Mouse (Mus musculus) c-Kit-positive CD71-positive TER-119-negative erythroid progenitor cells, embryonic 14.5 days (primary cell): ENCODE measurements at regions not wholly inside any gene's neighbourhood (a gene's known extent, or its start where the extent isn't known, plus 50 kb on each side); places are given as distances from the start of the nearest gene placed in this dataset.

ENCODE experiments used
- DNase-seq: peaks from one replicate; pipeline ENCODE4 v3.0.0-alpha.2; 2013; ENCODE audit warnings: low read depth

DNA sequence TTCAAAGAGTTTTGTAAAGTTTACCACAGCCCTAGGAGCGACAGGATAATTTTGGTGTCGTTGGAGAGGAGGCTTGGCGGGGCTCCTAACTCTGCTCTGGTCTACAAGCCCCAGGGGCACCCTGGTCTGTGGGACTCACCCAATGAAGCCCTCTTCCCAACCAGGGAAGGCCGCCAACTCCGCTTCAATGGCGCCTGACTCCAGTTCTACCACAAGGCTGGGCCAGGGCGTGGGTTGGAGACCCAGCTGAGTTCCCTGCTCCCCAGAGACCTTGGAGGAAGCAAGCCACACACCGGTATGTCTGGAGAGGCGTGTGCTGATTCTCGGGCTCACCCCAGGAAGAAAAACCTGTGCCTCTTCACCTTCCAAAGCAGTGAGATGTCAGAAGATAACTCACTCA is 128.9 kb downstream of the Gadd45g start:
- no peak for DNase-seq

GRCm38 (mm10) chr13:51975801-51976601 is 129.5 kb downstream of the Gadd45g start:
- peak; percentile 39 for DNase-seq

DNA sequence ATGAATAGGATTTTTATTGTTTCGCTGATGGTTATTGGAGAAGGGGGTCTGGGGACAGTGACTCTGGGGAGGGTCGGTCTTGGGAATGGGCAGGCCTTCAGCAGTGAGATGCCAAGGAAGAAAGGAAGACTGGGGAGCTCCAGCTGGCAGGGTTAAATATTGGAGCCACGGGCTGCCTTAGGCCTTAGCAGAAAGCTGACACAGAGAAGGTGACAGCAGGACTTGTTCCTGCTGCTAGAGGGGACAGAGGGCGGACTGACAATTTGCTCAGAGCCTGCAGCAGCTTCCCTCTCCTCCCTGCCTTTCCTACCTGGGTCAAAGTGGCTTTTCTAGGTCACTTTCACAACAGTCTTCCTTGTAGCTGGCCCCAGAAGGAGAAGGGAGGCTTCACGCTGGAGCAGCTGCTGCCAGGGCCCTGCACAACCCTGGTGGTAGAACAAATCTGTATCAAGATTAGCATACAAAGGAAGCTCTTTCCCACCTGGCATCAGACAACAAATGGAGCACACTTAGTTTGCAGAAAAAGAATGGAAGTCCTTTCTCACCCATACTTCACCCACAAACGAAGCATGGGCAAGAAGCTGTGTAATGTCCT is 130.2 kb downstream of the Gadd45g start:
- no peak for DNase-seq

DNA sequence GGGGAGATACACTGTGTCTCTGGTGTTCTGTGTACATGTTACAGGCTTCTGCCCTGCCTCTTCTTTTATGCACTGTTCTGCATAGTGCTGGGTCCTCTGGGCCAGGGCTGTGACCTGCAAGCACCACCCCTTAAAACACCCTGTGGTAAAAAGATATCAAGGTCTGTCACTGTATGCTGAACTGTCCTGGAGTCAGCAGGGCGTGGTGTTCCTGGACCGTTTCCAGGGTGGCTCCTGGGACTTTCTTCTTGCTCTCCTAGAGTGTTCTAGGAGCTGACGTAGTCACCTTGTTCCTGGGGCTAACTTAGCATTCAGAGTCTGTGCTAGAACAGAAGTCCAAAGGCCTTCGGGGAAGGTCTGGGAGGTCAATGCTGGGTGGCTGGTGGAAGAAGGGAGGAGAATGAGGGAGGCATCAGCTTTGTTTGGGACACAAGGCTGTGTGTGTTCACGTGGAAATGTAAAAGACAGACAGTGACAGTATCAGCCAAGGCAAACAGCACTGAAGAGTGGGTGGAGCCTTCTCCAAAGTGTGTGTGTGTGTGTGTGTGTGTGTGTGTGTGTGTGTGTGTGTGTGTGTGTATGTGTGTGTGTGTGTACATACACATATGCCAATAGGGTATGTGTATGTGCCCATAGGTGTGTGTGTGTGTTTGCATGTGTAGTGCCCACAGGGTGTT is 133.0 kb downstream of the Gadd45g start:
- peak; percentile 79 for DNase-seq

GRCm38 (mm10) chr13:51980344-51980743 is 133.9 kb downstream of the Gadd45g start:
- no peak for DNase-seq

DNA sequence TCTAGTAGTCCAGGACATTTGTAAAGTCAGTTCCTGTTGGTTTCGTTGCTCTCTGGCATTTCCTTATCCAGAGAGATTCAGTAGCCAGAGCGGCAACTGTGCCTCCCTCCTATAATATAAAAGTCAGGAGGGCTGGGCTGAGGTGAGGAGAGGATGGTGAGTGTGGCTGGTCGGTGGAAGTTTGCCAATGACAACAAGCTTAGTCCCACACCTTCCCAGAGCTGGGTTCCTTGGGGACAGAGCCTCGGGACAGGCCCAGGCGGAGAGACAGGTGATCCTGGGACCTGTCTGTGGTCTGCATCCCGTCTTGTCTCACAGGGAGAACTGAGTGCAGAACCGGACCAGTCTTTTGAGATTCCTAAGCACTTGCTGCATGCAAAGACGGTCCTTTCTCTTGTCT is 136.5 kb downstream of the Gadd45g start:
- DNase-seq, result no peak

DNA sequence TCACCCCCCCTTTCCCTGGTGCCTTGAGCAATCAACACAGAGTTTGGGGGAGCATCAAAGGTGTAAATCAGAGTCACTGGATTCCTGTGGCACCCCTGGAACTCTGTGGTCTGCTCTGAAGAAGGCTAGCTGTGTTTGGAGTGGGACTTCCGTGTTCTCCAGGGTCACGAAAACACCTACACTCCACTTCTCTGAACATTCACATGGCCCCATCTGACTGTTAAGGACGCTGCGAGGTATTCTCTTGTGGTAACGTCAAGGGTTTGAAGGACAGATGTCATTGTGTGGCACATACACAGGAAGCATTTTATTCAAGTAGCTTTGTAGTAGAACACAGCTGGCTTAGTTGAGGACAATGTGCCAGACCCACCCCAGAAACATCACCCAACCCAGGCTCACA is 137.1 kb downstream of the Gadd45g start:
- DNase-seq, result no peak

DNA sequence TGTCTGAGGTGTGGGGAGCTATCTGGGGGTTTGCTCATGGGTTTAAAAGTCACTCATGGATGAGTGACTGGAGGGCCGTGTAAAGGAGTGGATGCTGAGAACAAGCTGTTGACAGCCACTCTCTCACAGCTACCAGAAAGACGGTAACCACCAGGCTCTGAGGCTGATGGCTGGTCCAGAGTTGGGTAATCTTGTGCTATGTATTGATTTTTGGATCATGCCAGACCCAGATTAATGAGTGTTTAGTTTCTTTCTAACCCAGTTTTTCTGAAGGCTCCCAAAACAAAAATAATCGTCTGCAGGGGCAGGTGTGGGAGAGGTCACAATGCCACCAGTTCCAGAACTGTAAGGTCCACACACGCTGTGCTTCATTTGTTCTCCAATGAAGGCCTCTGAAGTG is 144.9 kb downstream of the Gadd45g start:
- DNase-seq, result no peak

- no peak for DNase-seq
These were observed 146.4 kb downstream of the Gadd45g start for GRCm38 (mm10) chr13:51992878-51993277.

GRCm38 (mm10) chr13:51996163-51996562 is 149.7 kb downstream of the Gadd45g start:
- DNase-seq, result no peak

DNA sequence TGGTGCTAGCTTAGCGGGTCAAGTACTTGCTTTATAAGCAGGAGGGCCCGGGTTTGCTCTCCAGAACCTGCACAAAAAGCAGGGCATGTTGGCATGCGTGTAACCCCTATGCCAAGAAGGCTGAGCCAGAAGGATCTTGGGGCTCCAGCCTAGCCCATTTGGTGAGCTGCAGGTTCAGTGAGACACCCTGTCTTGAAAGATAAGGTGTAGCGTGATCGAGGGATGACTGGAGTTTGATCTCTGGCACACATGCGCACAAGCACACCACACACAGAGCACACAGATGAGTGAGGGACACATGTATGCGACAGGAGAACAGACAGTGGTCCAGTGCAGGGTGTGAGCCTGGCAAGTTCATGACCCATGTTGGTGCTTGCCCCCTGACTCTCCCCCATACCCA is 152.1 kb downstream of the Gadd45g start:
- no peak for DNase-seq

- no peak for DNase-seq
These were observed 155.3 kb downstream of the Gadd45g start for GRCm38 (mm10) chr13:52001811-52002210.

GRCm38 (mm10) chr13:52003946-52004539 is 157.6 kb downstream of the Gadd45g start:
- DNase-seq, result no peak

DNA sequence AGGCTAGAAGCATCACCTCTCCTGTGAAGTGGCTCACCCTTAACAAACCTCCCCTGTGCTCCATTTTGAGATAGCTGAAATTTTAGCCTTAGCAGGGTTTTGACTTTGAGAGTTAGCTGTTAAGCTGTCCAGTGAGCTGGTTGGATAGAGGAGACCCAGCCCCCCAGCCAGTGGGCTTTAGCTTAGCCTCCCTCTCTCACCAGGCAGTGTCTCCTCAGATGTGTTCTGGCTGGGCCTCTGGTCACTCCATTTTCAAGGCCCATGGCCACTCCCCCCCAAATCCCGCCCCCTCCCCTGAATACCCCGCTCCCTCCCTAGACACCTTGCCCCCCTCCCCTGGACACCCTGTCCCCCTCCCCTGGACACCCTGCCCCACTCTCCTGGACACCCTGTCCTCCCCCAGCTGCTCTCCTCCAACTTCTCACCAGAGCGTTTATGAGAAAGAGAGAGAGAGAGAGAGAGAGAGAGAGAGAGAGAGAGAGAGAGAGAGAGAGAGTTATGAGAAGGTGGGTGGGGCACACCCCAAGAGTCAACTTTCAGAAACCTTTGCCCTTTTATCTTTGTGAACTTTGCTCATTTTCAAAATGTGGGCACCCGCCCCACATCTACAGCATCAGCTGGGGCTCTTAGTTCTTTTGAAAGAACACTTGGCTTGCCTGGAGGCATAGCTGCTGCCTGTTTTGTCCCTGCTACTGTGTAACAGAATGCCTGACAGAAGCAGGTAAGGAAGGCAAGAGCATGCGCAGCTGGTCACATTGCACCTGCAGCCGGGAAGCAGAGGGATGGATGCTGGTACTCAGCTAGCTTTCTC is 161.3 kb downstream of the Gadd45g start:
- DNase-seq, result no peak

- no peak for DNase-seq
These were observed 162.8 kb downstream of the Gadd45g start for GRCm38 (mm10) chr13:52009231-52009630.

GRCm38 (mm10) chr13:52009766-52010165 is 163.3 kb downstream of the Gadd45g start:
- no peak for DNase-seq

- DNase-seq, result no peak
These were observed 164.5 kb downstream of the Gadd45g start for GRCm38 (mm10) chr13:52011001-52011400.

- no peak for DNase-seq
These were observed 166.7 kb downstream of the Gadd45g start for GRCm38 (mm10) chr13:52013182-52013581.

DNA sequence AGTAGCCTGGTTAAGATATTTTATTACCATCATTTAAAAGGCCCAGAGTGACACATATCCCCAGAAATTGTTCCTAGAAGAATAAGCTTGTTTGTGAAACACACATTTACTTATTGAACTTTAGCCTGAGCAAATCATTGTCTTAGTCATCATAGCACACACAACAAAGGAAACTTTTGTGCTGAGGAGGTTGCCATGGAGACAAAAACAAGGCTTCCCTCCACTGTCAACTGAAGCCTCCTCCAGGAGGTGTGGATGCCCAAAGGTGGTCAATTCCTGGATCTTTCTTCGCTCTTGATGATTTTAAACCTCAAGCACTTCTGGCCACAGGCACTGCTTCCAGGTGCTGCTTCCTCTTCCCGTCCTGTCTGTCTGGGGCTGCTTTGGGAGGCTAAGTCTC is 167.3 kb downstream of the Gadd45g start:
- DNase-seq, result no peak

GRCm38 (mm10) chr13:52014566-52014965 is 168.1 kb downstream of the Gadd45g start:
- no peak for DNase-seq

GRCm38 (mm10) chr13:52015066-52015465 is 168.6 kb downstream of the Gadd45g start:
- no peak for DNase-seq

DNA sequence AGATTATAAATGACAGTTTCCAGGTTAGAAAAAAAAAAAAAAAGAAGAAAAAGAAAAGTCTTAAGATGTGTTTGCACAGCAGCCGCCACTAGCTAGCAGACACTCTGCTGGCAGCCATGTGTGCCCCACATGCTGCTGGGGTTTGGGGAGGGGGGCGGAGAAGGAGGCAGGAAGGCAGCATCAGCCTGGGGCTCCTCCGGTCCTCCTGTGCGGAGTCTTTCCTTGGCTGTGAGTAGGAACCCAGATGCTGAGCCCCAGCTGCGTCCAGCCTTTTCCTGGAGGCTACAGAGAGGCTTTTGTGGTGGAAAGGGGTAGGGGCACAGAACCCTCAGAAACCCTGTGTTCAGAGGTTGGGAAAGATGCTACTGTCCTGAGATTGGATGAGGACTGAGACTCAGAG is 169.0 kb downstream of the Gadd45g start:
- DNase-seq, result no peak
